Mouse (Mus musculus) lung, postnatal 14 days (tissue): Measurements from ENCODE around the gene Ccsap.
"Not testable (repeated sequence)": the region's sequence is repeated elsewhere in the genome, so short reads cannot be mapped to it uniquely, and the experiment has no call there.

Experiments
- DNase-seq: peaks from one replicate; pipeline ENCODE4 v3.0.0; 2021

The Ccsap gene

DNA sequence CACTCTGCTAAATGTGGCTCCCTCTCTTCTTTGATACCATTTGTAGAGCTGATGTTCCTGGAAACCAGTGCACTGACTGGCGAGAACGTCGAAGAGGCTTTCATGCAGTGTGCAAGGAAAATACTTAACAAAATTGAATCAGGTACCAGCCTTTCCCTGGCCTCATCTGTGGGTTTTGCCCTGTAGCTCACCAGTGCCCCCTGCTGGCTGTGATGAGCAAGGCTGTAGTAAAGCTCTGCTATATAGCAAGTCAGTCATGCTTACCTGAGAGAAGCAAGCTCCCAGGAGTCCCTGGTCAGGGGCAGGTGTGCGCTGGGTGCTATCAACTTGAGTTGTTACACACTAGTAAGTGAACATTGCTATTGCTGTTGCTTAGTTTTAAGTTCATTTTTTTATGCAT is 27.3 kb downstream of the Ccsap start:
- DNase-seq = peak; percentile 71

DNA sequence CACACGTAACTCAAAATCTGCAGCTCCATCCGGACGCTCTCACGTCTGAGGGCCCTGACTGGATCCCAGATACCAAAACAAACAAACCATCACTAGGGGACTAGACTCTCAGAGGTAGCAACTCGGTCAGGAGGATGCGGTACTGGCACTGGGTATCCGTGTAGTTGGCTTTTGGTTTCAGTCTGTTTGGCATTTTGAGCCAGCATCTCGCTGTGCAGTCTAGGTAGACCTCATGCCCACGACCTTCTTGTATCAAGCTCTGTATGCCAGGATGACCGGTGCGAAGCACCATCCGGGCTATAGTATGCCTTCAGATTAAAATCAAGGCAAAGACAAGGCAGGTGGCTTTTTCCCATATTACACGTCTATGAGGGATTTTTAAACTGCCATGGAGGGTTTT is 32.5 kb downstream of the Ccsap start:
- DNase-seq = no peak

DNA sequence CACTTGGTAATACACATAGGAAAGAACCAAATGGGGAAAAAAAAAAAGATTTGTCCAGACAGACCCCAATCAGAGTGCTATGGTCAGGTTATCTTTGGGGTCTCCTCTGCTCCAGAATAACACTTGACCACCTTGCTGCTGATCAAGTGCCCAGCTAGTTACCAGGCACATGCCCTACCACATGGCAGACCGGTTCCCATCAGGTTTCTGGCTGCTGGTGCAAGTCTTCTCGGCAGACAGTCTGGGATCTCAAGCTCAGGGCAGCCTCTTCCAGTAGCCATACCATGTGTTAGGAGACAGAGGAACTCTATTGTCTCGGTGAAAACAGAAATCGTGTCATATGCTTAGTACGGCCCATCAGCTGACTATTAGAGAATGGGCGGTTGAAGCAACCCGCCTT is 33.3 kb downstream of the Ccsap start:
- DNase-seq = no peak

DNA sequence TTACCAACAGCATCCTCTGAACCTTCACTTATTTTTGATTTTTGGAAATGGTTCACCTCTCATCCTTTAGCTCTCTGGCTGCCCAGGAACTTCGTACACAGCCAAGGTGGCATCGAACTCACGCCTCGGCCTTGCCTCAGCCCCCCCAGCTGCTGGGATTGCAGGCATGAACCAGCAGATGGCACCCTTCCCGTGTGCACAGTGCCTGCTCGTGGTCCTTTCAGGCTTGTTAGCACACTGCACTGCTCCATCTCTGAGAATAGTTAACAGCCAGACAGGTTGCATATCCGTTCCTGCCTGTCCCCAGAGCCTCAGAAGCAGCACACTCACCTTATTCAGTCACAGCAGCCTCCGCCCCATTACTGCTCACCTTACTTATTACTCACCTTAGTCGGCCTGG is 34.0 kb downstream of the Ccsap start:
- no peak for DNase-seq

DNA sequence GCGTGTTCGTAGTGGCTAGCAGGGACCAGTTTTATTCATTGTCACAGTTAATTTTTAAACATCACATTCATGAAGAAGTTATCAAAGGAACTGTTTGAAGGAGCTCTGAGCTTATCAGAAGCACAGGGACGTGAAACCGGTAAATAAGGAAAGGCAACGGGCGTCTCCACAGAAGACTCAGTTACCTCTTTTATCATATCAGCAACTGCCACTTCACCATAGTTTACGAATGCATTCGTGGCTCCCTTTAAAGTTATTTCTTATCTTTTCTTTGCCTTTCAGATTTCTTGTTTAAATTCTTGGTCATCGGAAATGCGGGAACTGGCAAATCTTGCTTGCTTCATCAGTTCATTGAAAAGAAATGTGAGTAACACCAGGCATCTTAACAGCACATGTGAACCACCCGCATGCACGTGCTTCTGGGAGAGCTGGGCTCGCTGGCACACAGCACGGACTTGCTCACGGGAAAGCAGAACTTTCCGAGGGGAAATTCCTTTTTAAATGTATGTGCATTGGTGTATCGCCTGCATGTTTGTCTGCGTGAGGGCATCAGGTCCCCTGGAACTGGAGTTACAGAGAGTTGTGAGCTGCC is 36.4 kb downstream of the Ccsap start:
- DNase-seq = no peak

DNA sequence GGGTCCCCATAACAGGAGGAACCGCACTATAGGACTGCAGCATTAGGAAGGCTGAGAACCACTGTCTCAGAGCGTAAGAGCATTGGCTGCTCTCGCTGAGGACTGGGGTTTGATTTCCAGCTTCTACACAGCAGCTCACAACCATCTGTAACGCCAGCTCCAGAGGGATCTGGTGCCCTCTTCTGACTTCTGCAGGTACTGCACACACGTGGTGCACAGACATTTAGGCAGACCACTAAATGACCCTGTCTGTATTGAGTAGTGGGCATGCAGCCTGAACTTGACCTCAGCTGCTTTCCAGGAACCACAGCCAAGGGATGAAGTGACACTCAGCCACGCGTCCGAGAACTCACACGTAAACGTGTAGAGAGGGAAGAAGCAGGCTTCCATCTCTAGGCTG is 36.9 kb downstream of the Ccsap start:
- no peak for DNase-seq

DNA sequence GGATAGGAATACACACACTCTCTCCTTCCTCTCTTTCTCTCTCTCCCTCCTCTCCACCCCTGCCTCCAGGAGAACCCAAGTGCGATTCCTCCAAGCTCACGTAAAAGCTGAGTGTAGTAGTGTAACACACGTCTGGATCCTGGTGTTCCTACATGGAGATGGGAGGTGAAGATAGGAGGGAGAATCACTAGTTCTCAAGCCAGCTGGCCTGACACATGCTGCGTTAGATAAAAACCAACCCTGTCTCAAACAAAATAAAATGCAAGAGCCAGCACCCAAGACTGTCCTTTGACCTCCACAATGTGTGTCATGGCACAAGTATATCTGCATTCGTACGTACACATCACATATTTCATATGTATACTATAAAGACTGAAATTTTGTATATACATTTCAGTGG is 39.2 kb downstream of the Ccsap start:
- no peak for DNase-seq

DNA sequence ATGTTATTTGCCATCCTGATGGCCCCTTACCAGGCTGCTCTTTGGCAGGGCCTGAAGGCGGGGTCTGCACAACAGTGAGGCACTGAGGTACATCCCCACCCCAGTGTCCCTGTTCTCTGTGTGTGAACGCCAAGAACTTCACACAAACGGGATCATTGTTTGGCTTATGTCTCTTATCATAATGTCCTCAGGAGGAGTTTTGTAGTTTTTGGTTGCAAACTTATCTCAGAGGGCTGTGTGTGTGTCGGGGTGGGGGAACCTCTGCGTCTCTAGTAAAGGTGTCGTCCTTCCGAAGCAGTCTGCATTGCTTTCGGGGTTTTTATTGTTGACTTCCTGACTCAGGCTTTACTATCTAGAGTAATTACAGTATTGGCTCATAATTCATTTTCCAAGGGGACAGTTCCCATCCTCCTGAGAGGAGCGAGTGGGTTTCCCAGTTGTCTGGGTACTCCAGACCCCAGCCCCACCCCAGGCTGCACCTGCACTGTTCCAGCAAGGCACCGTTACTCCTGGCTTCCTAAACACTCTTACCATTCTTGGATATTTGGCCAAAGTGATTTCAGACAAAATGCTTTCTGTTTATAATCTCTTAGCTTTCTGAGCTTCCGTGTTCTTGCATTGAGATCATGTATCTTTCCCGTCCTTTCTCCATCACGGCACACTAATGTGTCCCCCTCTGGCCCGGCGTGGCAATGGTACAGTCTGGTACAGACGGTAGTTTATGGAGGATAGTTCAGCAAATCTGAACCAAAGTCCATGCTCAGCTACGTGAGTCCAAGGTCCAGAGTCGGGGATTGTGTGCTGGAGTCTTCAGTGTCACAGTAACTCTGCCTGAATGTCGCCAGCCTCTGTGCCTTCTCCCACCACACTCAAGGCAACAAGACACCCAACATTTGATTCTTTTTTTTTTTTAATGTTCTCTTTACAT is 40.1 kb downstream of the Ccsap start:
- DNase-seq = no peak

DNA sequence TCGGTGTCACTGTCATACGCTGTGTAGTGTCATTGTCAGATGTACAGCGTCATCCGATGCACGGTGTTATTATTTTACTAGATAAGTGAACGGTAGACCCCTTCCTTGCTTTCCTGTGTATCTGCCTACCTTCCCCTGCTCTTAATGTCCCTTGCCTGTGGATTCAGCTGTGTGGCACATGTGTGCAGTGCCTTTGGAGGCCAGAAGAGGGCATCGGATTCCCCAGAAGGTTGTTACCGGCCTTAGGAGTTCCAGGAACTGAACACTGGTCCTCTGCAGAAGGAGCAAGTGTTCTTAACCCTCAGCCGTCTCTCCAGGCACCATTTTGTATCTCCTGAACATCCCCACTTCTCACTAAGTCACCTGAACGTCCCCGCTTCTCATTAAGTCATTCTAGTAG is 42.3 kb downstream of the Ccsap start:
- DNase-seq = no peak

DNA sequence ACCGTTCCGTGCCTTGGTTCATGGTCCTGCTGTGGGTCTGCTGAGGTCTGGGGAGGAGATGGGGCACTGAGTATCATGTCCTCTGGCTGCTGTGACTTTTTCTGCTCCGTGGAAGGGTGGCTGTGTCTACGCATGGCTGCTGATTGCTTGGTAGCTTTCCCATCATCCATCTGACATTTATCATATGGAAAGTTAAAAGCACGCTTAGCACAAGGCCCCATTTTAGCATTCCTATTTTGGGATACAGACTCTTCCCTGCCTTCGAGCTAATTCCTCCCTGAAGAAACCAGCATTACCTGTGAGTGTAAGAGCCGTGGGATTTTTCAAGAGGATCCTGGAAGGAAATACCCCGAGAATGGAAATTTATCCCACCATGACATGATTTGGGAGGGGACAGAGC is 43.1 kb downstream of the Ccsap start:
- DNase-seq = no peak

DNA sequence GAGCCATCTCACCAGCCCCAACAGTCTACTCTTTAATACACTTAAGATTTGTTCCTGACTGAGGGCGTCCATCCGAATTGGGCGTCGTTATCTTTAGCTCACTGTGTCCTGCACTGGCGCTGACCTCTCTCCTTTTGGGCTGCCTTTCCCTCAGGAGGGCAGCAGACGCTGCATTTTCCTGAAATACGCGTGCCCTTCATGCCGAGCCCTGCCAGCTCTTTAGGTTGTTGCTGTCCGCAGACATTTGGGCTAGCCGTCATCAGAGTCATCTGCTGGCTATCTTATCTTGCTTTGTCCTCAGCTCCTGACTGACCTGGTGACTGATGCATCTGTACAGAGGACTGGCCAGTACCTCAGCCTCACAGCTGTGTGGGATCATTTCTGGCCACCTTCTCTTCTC is 44.7 kb downstream of the Ccsap start:
- no peak for DNase-seq

DNA sequence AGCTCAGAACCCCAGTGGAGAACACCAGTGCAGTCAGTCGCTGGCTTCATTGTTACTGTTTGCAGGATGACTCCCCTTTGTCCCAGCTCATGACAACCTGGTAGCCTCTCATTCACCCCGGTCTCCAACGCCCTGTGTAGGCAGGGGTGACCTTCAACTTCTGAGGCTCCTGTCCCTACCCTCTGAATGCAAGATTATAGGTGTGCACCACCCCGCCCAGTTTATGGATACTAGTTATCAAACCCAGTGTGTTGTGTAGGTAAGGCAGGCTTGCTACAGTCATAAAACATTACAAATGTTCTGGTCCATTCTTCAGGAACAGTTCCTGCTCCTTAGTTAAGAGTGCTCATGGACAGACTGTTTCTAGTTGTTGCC is 46.1 kb downstream of the Ccsap start:
- no peak for DNase-seq

DNA sequence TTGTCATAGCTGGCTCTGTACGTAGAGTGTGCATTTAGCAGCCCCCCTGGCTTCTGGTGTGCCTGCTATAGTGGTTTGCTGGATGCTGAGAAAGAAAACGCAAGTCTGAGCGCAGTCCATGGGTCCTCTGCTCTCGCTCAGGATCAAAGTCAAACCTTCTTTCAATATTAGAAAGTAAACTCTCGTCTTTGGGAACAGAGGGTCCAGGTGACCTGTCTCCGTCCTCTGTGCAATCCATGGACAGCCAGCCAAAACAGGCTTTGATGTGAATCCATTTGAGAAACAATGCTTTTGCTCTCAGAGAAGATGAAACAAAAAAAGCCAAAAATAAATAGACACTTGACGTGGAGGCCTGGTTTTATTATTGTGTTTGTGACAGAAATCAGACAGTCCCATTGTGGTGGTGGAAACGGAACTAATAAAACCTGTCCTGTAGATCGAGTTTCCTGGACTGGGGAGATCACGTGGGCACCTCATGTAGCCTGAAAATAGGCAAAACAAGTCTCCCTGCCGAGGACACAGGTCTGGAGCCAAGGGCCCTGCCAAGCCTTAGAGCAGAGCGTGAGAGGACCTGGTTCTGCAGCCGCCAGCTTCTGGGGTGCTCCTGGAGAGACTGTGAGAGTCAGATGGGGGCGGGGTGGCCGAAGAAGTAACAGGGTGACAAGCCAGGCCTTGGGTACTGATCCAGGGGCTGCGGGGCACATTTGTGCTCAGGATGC is 46.7 kb downstream of the Ccsap start:
- DNase-seq = no peak

DNA sequence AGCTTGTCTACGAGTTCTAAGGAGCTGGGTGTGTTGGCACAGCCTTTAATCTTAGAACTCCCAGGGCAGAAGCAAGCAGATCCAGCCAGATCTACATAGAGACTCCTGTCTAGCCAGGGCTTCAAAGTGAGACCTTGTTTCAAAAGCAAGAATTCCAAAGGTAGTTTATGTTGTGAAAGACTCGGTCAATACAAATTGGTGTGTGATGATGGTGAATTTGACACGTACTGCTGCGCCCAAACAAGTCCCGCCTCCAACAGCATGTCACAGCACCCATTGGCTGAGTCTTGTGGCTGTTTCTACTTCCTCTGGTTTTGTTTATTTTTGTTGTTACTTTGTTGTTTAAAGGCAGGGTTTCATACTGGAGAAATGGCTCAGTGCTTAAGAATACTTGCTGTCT is 47.8 kb downstream of the Ccsap start:
- DNase-seq = no peak

DNA sequence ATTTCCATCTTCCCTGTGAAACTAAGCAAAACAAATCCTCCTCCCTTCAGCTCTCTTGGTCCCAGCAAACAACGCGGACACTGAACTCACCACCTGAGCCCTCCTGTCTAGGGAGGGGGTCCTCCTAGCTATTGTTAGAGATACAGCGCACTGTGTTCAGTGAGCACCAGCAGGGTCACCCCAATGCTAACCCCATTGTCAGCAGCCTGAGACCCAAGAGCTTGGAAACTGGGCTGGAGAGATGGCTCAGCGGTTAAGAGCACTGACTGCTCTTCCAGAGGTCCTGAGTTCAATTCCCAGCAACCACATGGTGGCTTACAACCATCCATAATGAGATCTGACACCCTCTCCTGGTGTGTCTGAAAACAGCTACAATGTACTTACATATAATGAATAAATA is 50.7 kb downstream of the Ccsap start:
- DNase-seq = not testable (repeated sequence)

DNA sequence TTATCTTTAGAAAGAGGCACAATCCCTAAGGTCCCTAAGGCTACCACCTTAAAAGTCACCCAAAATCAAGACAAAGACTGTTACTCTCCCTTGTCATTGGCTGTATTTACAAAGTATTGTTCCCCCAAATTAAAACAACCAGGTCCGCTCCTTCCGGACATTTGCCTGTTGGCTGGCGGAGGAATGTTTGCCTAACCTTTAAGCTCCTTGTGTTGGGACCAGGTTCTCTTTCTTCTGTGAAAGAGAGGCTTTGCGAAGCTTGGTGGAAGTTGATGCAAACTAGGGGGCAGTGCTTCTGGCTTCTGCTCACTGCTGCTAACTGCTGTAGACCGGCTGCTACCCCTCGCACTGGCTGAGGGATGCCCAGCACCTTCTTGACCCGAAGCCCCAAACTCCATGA is 51.3 kb downstream of the Ccsap start:
- DNase-seq = no peak

DNA sequence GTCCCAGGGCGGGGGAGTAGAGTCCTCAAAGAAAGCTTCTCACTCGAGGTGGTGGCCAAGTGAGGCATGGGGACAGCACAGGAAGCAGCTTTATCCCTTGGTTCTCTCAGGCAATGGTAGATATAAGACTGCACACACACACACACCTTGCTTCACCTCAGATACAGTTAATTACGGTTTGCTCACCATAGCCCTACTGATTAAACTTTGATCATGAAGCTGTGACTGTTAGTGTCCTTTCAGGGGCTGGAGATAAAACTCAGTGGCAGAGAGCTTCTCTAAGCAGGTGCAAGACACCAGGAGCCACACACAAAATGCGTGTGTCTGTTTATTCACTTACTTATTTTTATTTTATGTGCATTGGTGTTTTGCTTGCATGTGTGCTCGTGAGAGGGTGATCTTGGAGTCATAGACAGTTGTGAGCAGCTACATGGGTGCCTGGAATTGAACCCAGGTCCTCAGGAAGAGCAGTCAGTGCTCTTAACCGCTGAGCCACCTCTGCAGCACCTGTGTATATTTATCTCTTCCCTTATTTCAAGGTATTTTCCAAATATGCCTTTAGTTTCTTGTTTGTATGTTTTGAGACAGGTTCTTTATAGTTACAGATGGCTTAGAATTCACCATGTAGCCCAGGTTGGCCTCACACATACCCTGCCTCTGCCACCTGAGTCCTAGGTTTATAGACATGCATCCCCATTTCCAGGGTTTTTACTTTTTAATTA is 52.0 kb downstream of the Ccsap start:
- no peak for DNase-seq

DNA sequence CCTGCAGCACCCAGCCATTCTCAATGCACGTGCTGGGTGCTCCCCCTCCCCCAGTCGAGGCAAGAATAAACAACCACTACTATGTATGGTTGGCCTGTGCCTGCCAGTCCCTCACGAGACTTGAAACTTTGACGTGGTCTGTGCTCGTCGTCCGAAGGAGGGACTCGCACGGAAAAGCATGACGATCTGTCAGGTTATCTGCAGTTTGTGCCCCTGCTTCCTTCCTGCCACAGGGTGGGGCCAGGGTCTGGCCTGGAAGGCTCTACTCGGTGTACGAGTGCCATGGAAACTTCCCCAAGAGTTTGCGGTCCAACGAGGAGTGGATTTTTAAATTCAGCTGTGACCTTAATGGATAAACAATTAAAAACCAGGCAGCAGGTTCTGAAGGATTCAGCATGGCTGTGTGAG is 53.0 kb downstream of the Ccsap start:
- no peak for DNase-seq

DNA sequence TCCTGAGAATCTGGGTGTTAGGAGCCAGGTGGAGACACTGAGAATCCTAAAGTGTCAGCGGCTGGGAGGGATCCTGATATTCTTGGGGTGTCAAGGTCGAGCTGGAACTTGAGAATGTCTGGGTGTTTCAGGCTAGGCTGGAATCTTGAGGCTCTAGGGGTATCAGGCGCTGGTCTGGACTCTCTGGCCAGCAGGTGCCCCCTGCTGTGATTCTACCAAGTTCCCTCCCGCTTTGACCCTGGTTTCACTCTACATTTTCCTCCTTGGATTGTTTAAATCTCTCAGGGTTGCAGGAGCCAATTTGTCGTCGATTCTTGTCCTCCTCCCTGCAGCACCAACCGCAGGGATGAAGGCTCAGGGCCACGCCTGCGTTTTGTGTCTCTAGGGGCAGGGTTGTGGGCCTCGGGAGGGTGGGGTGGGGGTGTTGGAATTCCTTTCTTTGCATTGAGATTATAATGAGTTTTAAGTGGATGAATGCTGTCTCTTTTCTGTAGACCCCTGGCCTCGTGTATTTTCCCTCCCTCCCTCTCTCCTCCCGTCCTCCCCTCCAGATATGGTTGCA is 53.6 kb downstream of the Ccsap start:
- no peak for DNase-seq

DNA sequence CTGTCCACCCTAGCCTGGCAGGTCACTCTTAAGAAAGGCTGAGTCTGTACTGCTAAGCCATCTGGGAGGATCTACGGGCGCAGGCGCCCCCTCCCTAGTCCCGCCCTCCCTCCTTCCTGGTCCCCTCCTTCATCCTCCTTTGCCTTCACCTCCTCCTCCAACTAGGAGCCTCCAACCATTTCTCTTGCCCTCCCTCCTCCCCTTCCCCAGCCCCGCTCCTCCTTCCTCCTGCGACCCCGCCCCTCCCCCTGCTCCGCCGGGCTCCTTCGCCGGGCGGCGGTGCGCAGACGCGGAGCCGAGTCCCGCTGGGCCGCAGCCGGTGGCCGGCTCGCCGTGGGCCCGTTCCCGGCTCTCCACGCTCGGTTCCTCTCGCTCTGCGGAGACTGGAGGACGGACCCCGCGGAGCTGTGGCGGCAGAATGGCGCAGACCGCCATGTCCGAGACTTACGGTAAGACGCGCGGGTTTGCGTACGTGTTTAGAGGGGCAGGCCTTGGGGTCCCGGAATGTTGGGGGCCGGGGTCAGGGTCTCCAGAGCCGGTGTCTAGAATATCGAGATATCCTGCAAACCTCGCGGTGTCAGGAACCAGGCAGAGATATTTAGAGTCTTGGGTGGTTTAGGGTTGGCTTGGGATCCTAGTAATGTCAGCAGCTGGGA is 54.2 kb downstream of the Ccsap start, which contains the start of gene Rab4a:
Gene Rab4a (plus strand): TSS at position 268 of the 656 bp plus-strand sequence.
- peak; percentile 90 for DNase-seq

DNA sequence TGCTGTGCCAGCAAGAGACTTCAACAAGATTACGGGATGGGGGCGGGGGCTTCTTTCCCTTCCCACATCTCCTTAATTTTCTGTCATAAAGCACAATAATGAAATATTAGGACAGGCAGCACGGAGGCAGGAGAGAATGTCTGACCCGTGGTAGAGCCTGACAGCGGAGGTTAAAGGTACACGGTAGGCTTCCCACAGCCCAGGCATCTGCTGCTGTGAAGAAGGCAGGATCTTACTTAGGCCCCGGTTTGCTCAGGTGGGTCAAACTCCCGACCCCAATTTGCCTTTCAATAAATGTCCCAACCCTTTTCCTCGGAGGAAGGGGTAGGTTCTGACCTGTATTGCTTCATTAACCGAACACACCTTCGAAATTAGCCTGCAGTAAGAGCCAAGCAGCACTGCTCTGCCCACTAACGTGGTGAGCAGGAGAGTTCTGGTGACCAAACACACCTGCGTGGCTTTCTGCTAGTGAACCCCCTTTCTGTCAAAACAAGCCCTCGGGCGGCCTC is 54.7 kb downstream of the Ccsap start:
- DNase-seq = no peak

DNA sequence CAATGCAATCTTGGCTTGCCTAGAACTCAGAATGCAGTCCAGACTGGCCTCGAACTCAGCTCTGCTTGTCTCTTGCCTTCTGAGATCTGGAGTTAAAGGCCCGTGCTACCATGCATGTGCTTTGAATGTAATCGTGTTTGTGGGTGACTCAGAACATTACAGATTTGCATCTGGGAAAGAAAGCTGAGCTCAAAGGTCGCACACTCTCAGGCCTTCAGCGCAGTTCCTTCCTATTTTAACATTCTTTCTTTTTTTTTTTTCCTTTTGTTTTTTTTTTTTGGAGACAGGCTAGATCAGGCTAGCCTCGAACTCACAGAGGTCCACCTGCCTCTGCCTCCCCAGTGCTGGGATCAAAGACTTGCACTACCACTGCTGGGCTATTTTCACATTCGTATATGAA is 55.4 kb downstream of the Ccsap start:
- DNase-seq = no peak
